Mouse (Mus musculus) embryonic stem cell, embryonic (primary cell): ENCODE data around the gene Ppp5c.

Source experiments
- CTCF ChIA-PET, 4 experiments: fragments of 300-600 bp in 2 of 4; fragments of 350-600 bp in 2 of 4; sonication (Branson Sonifier 250); formaldehyde crosslinking; loops; one replicate each; lab custom pipeline; 2022; ENCODE audit warnings: inconsistent platforms in 2 of 4; lab: Charles Lee
- POLR2A ChIA-PET, 4 experiments: fragments of 300-600 bp in 2 of 4; fragments of 350-600 bp in 2 of 4; sonication (Branson Sonifier 250); formaldehyde crosslinking; loops; one replicate each; lab custom pipeline; 2022; ENCODE audit warnings: antibody characterized with exemption in 4 of 4, inconsistent platforms in 1 of 4; lab: Charles Lee

Gene Ppp5c

DNA sequence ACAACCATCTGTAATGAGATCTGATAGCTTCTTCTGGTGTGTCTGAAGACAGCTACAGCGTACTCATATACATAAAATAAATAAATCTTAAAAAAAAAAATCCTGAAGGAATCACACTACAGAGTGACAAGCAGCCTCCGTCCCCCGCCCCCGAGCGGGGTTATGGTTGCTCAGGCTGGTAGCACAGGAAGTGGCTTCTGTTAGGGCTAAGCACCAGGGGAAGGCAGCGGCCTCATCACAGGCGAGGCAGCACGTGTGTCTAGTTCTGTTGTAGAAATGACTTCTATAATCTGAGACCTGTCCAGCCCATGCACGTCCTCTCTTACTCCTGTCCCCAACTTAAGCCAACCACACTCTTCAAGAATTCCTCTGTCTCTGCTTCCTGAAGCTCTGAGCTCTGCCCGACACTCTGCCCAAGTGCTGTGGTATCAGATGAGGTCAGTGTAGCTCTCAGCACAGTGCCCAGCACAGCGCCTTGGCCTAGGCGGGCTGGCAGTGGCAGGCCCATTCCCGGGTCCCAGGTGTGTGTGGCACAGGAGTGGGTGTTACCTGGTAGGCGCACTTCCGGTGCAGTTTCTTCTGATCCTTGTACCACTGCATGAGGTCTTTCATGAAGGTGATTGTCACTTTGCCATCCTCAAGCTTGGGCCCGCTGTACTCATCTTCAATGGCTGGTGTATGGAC, 18.3 kb downstream of the Ppp5c start:
- POLR2A ChIA-PET: no interaction called here
- CTCF ChIA-PET: interaction anchor here in 3 of 4 experiments (0.6 to 1.7 kb wide), 5 partner anchors 10 to 77 kb away, joined by 3 to 5 read pairs (median 3); partner anchors contain the start of gene Gm42372 (in 1 of the 3)

DNA sequence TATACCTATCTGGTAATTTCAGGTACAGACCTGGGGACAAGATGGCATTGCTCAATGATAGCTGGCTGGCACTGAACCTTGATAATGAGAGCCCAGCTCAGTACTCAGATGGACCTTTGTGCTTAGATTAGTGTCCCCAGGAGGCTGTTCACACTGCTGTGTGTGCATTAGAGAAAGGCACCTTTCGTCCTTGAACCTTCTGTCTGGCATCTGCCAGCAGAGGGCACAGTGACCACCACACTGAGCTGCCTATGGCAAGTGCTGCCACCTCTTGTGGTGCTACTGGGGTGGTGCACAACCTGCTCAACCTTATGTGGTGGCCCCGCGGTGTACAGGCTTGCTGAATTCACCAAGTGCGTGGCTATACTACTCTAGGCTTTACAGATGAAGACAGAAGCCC, 20.4 kb downstream of the Ppp5c start:
- ChIA-PET POLR2A (interaction anchor here in 3 of 4 experiments (0.6 to 1.4 kb wide), 5 partner anchors 14 to 1784 kb away, joined by 3 to 7 read pairs (median 3); no protein-coding TSS in a partner anchor), CTCF (interaction anchor here in 3 of 4 experiments (0.6 to 1.2 kb wide), 4 partner anchors 56 to 1268 kb away, joined by 3 read pairs; no protein-coding TSS in a partner anchor)

DNA sequence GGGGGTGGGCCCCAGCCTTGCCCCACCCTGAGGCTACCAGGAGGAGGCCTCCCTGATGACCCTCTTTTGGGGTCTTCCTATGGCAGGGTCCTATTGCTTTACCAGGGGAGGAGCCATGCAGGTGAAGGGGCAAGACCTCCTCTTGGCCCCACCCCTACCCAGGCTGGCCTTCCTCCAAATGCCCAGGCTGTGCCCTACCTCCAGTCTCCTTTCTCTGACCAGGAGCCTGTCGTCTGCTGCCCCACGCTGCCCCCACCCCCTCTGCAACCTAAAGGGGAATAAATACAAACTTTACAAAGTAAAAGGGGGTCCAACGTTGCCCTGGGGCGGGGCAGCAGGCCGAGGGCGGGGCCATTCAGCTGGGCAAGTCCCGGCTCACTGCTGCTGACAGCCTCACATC, 23.0 kb downstream of the Ppp5c start:
- CTCF ChIA-PET: interaction anchor here in 3 of 4 experiments (1.0 to 7.4 kb wide), 4 partner anchors 61 to 143 kb away, joined by 3 to 164 read pairs (median 6); no protein-coding TSS in a partner anchor

DNA sequence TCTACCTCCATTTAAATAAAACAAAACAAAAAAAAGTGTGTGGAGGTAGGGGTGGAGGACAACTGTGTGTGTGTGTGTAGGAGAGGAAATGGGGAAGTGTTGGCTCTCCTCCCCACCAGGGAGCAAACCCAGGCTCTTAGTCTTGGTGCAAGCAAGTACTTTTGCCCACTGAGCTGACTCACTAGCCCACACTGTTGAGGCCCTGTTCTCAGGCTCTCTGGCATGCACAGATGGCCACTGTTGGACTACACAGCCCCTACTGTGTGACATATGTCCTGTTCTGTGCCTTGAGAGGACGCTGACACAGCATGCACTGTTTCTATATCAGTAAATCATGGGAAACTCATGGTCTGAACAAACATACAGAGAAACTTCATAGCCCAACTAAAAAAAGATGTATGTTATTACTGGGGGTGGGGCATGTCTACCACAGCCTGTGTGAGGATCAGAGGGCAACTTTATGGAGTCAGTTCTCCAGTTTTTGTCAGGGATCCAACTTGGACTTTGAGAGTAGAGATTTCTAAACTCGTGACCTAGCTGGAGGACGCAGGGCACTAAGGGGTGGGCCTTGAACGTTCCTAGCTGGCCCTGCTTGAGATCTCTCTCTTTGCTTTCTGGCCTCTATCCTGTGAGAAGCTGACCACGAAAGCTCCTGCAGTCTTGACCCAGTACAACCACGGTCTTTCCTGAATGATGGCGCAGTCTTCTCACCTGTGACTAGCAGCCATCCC, 24.3 kb downstream of the Ppp5c start:
- ChIA-PET CTCF (interaction anchor here (0.6 to 7.4 kb wide), 38 partner anchors 10 to 1890 kb away, joined by 3 to 164 read pairs (median 5); partner anchors contain the start of genes Gng8 (in 2 of the 4), Hif3a (in 2 of the 4) and Pnmal2 (in 1 of the 4)), POLR2A (interaction anchor here in 3 of 4 experiments (0.6 to 3.5 kb wide), 11 partner anchors 9 to 1940 kb away, joined by 3 to 12 read pairs (median 4); no protein-coding TSS in a partner anchor)

More for the DNA sequence above, 23.0 kb downstream of the Ppp5c start:
- POLR2A ChIA-PET: no interaction called here

DNA sequence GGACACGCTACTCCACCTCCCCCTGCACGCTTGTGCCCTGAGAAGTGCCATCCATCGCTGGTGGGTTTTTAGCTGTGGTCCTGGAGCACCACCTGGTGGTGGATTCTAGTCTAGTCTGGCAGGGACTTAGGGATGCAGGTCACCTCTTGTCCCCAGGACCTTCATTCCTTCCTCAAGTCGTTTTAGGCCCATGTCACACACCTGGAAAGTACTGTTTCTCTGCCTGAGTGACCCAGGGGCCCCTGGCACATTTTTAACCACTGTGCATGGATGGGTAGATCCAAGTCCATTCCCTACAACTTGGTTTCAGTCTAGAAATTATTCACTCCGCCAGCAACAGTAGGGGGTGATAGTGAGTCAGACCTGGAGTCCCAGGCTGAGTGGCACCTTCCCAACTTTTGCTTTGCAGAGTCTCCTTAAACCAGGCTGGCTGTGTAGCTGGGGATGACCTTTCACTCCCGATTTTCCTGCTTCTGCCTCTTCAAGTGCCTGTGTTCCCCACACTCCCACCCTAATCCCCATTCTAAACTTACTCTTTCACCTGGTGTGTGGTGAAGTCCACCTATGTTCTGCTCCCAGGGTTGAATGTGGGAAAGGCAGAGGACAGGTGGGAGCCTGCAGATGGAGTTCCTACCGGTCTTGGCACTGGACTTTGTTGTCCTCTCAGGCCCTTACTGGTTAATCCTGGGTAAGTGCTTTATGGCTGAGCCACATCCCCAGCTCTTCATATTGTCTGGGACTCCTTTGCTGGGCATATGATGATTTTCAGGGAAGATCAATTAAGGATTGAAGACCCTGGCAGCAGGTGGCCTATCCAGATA, 25.1 kb downstream of the Ppp5c start:
- ChIA-PET POLR2A (interaction anchor here (0.6 to 3.5 kb wide), 13 partner anchors 8 to 1940 kb away, joined by 3 to 12 read pairs (median 4); no protein-coding TSS in a partner anchor), CTCF (interaction anchor here (0.6 to 7.4 kb wide), 51 partner anchors 9 to 1891 kb away, joined by 3 to 164 read pairs (median 5); partner anchors contain the start of genes Gng8 (in 2 of the 4), Hif3a (in 2 of the 4), Pnmal2 (in 2 of the 4) and Psg16 (in 1 of the 4))

DNA sequence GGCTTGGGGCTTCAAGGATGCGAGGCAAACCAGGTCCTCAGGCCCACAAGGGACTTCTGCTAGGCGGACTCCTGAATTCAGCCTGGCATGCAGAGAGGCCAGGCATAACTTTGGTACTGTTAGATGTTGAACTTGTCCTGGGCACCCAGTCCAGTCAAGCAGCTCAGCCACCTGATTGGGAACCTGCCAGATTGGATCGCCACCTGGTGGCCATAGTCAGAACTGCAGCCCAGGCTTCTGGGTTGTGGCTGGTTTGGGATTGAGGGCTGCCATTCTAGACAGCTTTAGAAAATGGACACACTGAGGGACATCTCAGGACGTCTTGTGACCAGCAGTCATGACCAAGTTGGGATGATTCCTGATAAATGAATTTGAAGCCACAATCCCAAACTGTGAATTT, 28.1 kb downstream of the Ppp5c start:
- POLR2A ChIA-PET: interaction anchor here in 2 of 4 experiments (0.6 to 3.5 kb wide), 15 partner anchors 8 to 218 kb away, joined by 3 to 13 read pairs (median 3); partner anchors contain the start of genes Pnmal2 (in 2 of the 2) and Slc1a5 (in 1 of the 2)
- CTCF ChIA-PET: interaction anchor here (0.5 to 7.4 kb wide), 57 partner anchors 8 to 528 kb away, joined by 3 to 164 read pairs (median 4); partner anchors contain the start of genes Pnmal2 (in 3 of the 4), Dact3 (in 2 of the 4) and Hif3a (in 1 of the 4)

DNA sequence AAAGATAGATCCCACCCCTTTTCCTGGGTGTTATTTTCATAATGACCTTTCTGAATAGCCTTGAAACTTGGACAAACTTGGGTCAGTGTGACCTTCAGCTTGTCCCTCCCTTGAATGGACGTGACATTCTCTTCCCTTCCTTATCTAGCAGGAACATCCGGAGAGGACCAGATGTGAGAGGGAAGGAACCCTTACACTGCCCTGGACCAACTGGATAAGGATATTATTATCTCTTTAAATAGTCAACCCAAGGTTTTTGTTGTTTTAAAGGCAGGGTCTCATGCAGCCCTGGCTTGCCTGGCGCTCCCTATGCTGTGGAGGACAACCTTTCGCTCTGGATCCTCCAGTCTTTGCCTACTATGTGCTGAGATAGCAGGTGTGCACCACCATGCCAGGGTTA, 28.5 kb downstream of the Ppp5c start:
- ChIA-PET POLR2A (interaction anchor here in 2 of 4 experiments (0.6 to 1.6 kb wide), 9 partner anchors 9 to 67 kb away, joined by 3 to 13 read pairs (median 3); partner anchors contain the start of gene Pnmal2 (in 2 of the 2)), CTCF (interaction anchor here (0.5 to 7.4 kb wide), 52 partner anchors 9 to 527 kb away, joined by 3 to 164 read pairs (median 5); partner anchors contain the start of genes Pnmal2 (in 3 of the 4) and Dact3 (in 2 of the 4))

DNA sequence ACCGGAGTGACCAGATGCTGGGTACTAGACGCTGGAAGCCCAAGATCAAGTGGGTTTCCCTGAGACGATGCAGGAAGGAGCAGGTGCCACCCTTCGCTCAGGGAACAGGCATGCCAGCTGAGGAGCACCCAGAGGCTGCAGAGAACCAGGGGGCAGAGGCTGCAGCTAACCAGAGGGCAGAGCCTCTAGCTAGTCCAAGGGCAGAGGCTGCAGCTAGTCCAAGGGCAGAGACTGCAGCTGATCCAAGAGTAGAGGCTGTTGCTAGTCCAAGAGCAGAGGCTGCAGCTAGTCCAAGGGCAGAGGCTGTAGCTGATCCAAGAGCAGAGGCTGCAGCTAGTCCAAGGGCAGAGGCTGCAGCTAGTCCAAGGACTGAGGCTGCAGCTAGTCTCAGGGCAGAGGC, 32.4 kb downstream of the Ppp5c start:
- ChIA-PET POLR2A (interaction anchor here in 3 of 4 experiments (0.6 to 3.3 kb wide), 15 partner anchors 14 to 223 kb away, joined by 3 to 24 read pairs (median 3); partner anchors contain the start of genes Hif3a (in 2 of the 3), Pnmal2 (in 2 of the 3) and Ppp5c (in 1 of the 3)), CTCF (interaction anchor here (0.6 to 3.9 kb wide), 16 partner anchors 25 to 366 kb away, joined by 3 to 25 read pairs (median 4); no protein-coding TSS in a partner anchor)

DNA sequence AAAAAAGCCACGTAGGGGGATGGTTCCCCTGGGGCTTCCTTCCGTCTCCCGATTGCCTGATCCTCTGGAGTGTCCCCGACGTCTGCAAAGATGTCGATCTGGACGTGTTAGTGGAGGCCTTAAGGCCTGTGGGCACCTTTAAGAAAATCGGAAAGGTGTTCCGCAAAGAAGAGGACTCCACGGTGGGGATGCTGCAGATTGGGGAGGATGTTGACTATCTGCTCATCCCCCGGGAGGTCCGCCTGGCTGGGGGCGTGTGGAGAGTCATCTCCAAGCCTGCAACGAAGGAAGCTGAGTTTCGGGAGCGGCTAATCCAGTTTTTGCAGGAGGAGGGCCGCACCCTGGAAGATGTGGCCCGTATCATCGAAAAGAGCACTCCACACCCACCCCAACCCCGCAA, 33.3 kb downstream of the Ppp5c start:
- CTCF ChIA-PET: interaction anchor here (0.5 to 3.9 kb wide), 23 partner anchors 8 to 183 kb away, joined by 3 to 25 read pairs (median 4); partner anchors contain the start of genes Gm42372 (in 1 of the 4), Pnmal2 (in 1 of the 4) and Ppp5c (in 1 of the 4)
- POLR2A ChIA-PET: interaction anchor here in 3 of 4 experiments (0.7 to 3.3 kb wide), 20 partner anchors 8 to 214 kb away, joined by 3 to 24 read pairs (median 4); partner anchors contain the start of genes Hif3a (in 2 of the 3), Pnmal2 (in 2 of the 3), Dact3 (in 1 of the 3) and Fkrp (in 1 of the 3)

DNA sequence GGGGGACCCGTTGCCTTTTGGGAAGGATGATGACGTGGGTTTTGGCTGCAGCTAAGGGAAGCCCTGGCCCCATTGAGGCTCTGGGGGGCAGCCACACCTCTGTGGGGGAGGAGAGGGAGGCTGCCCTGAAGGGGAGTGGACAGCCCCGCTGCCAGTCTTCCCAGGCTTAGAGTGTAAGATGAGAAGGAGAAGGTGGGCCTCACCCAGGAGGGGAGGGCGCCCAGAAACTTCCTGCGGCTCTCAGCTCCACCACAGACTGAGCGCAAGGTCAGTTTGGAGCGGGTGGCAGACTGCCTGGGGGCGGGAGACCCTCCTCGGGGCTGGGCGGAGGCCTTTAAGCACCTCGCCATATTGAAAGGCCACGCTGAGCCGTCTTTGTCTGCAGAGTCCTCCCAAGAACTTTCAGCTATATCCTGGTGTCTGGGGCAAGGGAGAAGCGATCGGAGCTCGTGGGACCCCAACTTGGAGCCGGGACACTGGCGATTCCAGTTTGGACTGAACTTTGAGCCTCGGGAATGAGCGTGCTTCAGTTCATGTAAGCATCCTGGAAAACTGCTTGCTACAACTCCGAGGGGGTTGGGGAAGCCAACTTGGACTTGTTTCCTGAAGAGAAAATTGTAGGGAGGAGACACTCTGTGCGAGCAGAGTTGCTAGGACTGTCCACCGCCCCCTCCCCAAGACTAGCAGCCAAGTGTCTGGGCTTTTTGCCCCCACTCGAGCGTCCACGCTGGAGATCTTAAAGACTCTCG, 33.9 kb downstream of the Ppp5c start:
- CTCF ChIA-PET: interaction anchor here (0.6 to 3.9 kb wide), 20 partner anchors 9 to 188 kb away, joined by 3 to 25 read pairs (median 3); partner anchors contain the start of genes Gm42372 (in 1 of the 4), Pnmal1 (in 1 of the 4), Pnmal2 (in 1 of the 4) and Ppp5c (in 1 of the 4)
- POLR2A ChIA-PET: interaction anchor here (0.5 to 3.3 kb wide), 15 partner anchors 9 to 700 kb away, joined by 3 to 24 read pairs (median 5); partner anchors contain the start of genes Dact3 (in 1 of the 4), Fkrp (in 1 of the 4), Gm42372 (in 1 of the 4) and Pnmal1 (in 1 of the 4)

DNA sequence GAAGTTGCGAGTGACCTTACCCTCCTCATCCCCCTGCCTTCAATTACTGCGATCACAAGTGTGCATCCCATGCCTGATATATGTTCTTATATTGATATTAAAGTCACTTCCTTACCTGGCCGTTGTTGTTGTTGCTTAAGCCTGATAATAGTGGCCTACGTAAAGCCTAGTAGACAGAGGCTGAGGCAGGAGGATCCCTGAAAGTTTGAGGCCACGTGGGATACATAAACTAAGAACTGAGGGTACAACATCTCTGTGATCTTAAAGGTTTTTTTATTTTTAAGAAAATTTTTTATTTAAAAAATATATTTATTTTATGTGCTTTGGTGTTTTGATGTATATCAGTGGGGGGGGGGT, 35.3 kb downstream of the Ppp5c start, which contains the start of gene Ccdc8:
TSS of gene Ccdc8 (plus strand) at position 258 of the 357 bp plus-strand sequence.
- ChIA-PET CTCF (interaction anchor here in 1 of 4 experiments (1.3 kb wide), 1 partner anchor 55 kb away, joined by 5 read pairs; no protein-coding TSS in a partner anchor), POLR2A (no interaction called here)

DNA sequence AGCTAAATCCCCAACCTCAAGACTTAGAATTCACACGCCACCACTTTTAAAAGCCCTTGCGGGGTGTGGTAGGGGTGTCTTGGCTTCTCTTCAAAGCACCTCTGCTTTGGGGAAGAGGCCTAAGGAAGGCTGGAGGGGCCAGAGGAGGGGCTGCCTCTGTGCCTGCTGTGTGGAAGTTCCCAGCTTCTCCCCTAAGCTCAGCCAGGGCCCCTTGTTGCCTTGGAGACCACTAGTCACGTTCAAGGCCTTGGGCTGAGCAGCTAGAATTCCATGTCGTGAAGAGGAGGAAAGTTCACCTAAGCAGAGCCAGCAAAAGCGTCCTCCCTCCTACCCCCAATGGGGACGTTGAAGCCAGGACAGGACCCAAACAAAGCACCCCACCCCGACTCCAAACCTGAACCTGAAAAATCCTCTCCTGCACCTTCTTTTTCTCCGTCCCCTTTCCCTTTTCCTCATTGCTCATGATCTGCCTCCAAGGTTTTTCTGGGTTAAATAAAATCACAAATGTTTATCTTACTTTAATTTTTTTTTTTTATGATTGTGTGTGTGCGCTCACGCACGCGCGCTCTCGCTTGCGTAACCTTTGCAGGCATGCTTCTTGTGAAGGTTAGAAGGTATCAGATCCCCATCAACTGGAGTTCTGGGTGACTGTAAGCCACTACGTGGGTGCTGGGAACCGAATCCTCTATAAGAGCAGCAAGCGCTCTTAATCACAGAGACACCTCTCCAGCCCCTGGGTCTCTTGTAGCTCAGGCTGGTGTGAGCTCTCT, 35.9 kb downstream of the Ppp5c start:
- ChIA-PET POLR2A (interaction anchor here in 1 of 4 experiments (1.0 kb wide), 1 partner anchor 32 kb away, joined by 3 read pairs; the partner anchor contains the start of gene Pnmal1), CTCF (interaction anchor here in 2 of 4 experiments (0.9 to 1.9 kb wide), 5 partner anchors 31 to 55 kb away, joined by 3 to 6 read pairs (median 3); no protein-coding TSS in a partner anchor)

DNA sequence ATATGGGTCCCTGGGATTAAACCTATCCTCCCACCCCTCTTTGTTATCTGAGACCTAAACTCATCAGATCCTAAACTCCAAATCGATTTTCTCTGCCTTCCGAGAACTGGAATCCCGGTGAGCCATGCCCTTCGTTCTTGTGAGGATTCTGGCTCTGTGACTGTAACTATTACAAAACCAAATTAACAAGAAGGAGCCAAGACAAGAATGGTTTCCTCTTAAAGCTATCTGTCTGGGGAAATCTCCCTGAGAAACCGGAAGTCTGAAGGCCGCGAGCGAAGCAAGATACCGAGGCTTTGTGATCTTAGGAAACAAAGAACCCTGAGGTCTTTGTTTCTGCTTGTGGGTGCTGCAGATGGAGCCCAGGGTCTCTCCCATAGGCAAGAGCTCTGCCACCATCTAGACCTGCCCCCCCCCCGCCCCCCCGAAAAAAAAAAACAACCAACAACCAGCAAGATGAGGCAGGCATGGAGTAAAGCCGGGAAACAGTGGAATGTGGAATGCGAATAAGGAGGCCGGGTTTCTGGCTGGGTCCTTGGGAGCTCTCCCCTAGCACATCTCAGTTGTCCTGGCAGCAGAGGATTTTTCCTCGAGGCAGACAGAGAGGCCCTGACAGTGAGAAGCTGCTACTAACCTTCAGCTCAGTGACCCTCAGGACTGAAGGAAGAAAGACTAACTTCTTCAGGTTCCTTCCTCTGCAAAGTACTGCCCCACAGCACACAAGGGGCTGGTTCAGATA, 37.5 kb downstream of the Ppp5c start:
- POLR2A ChIA-PET: interaction anchor here (0.5 to 1.1 kb wide), 7 partner anchors 9 to 984 kb away, joined by 3 to 7 read pairs (median 4); partner anchors contain the start of gene Pnmal2 (in 1 of the 4)
- CTCF ChIA-PET: interaction anchor here in 3 of 4 experiments (0.6 to 1.9 kb wide), 6 partner anchors 9 to 182 kb away, joined by 3 to 7 read pairs (median 4); no protein-coding TSS in a partner anchor

DNA sequence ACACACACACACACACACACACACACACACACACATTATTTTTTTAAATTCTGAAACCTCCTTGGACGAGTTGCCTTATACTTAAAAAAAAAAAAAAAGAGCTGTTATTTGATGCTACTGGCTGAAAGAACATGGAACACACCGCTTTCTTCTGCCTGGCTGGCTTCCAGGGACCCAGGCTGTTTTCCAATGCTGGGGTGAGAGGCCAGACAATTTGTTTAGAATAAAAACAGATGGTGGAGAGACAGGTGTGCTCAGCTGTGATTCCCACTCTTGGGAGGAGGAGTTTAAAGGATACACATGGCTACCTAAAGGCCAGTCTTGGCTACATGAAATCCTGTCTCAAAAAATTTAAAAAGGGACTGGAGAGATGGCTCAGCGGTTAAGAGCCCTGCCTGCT, 39.3 kb downstream of the Ppp5c start:
- CTCF ChIA-PET: interaction anchor here in 1 of 4 experiments (0.6 kb wide), 1 partner anchor 126 kb away, joined by 4 read pairs; no protein-coding TSS in a partner anchor
- POLR2A ChIA-PET: interaction anchor here in 2 of 4 experiments (0.6 to 0.9 kb wide), 2 partner anchors 19 to 94 kb away, joined by 3 read pairs; no protein-coding TSS in a partner anchor
